Mouse (Mus musculus) heart, embryonic 12.5 days (tissue): ENCODE measurements around the gene Lhx5. TPM values are rescaled to one million over a fixed set of nuclear protein-coding genes. Genes with fewer than 3 reads are reported as not detected.

Source experiments
- ATAC-seq: fragments of 200-750 bp; cut with Nextera tagmentation; 2 replicates; pipeline ENCODE4 v1.8.0; 2017; ENCODE audit warnings: moderate TSS enrichment, moderate library complexity; ENCODE audit not compliant: insufficient number of reproducible peaks, low FRiP score
- H3K27ac ChIP-seq: fragments of 300-500 bp; sonication (generic); 2 replicates; pipeline ENCODE4 v1.5.1; 2016; ENCODE audit warnings: mild to moderate bottlenecking, moderate library complexity; ENCODE audit not compliant: poor library complexity, severe bottlenecking
- H3K27me3 ChIP-seq: fragments of 300-500 bp; sonication (generic); replicated peaks from 2 replicates; pipeline ENCODE4 v1.6.1; 2016; ENCODE audit warnings: mild to moderate bottlenecking, moderate library complexity
- H3K36me3 ChIP-seq: fragments of 300-500 bp; sonication (generic); 2 replicates; pipeline ENCODE4 v1.6.1; 2016; ENCODE audit warnings: mild to moderate bottlenecking, moderate library complexity
- H3K4me1 ChIP-seq: fragments of 300-500 bp; sonication (generic); replicated peaks from 2 replicates; pipeline ENCODE4 v1.6.1; 2016; ENCODE audit warnings: mild to moderate bottlenecking
- H3K4me2 ChIP-seq: fragments of 300-500 bp; sonication (generic); 2 replicates; pipeline ENCODE4 v1.6.1; 2016; ENCODE audit warnings: mild to moderate bottlenecking, moderate library complexity
- H3K4me3 ChIP-seq: fragments of 300-500 bp; sonication (generic); 2 replicates; pipeline ENCODE4 v1.5.1; 2016; ENCODE audit warnings: mild to moderate bottlenecking
- H3K9ac ChIP-seq: fragments of 300-500 bp; sonication (generic); 2 replicates; pipeline ENCODE4 v1.6.1; 2016; ENCODE audit warnings: mild to moderate bottlenecking, moderate library complexity
- H3K9me3 ChIP-seq: fragments of 300-500 bp; sonication (generic); replicated peaks from 2 replicates; pipeline ENCODE4 v1.6.1; 2016; ENCODE audit warnings: mild to moderate bottlenecking, moderate library complexity
- WGBS: fragments of 180-500 bp; shearing (Covaris S2); methylation state at CpG from one replicate; pipeline ENCODE4 v1.1.7; 2016; 5-methylcytosine and 5-hydroxymethylcytosine counted together
- polyA plus RNA-seq: library from polyadenylated mRNA; unstranded; fragments of >200 nt; fragmentation: Nextera tagmentation; extraction: Ambion mirVana; gene quantifications from 2 replicates; pipeline ENCODE4 v1.2.1, GENCODE M21; 2016

The Lhx5 gene
- polyA plus RNA-seq, 1 experiment from 2014 or later = 0.11 TPM

- Histone ChIP-seq H3K4me1 (peaks cover 12% of the 10 kb centered on the region), H3K27ac (no peak overlapping the region), H3K4me2 (no peak overlapping the region), H3K27me3 (no peaks in the 10 kb centered on the region), H3K9ac (no peak overlapping the region), H3K4me3 (no peak overlapping the region), H3K36me3 (peaks cover 64% of the 10 kb centered on the region), H3K9me3 (no peaks in the 10 kb centered on the region)
- 77% methylated on average over 8 of the region's 8 CpGs for WGBS
- no peak for ATAC-seq
These were observed 56.3 kb downstream of the Lhx5 start for GRCm38 (mm10) chr5:120487844-120488243.

- Histone ChIP-seq H3K36me3 (peaks cover 63% of the 10 kb centered on the region), H3K4me2 (no peak overlapping the region; the same call in 1 of the 2 replicates), H3K9me3 (no peaks in the 10 kb centered on the region), H3K4me1 (peaks cover 12% of the 10 kb centered on the region), H3K27me3 (no peaks in the 10 kb centered on the region), H3K27ac (peak overlapping the region; percentile 53), H3K9ac (peak overlapping the region; percentile 9; the same call in 1 of the 2 replicates), H3K4me3 (no peak overlapping the region)
- ATAC-seq = no peak
- WGBS = 58% methylated on average over 8 of the region's 8 CpGs
These were observed 59.2 kb downstream of the Lhx5 start for GRCm38 (mm10) chr5:120490679-120491192.

Other genes with a start within 250 kb of the Lhx5 start
- gene Sdsl, start 41.1 kb downstream of the Lhx5 start, polyA plus RNA-seq = 9.1 and 10.6 TPM in 2 replicates
- gene Sds, start 44.8 kb downstream of the Lhx5 start, polyA plus RNA-seq = not detected in 2 replicates
- 47.4 and 50.6 TPM in 2 replicates for gene Plbd2, start 71.9 kb downstream of the Lhx5 start, polyA plus RNA-seq
- 4.3 and 4.5 TPM in 2 replicates for gene Slc8b1, start 79.5 kb downstream of the Lhx5 start, polyA plus RNA-seq
- gene Tpcn1, start 157.0 kb downstream of the Lhx5 start, polyA plus RNA-seq = 17.1 and 17.3 TPM in 2 replicates
- gene Iqcd, start 157.3 kb downstream of the Lhx5 start, polyA plus RNA-seq = 0.19 and 0.33 TPM in 2 replicates
- 9.1 and 10.8 TPM in 2 replicates for gene Rita1, start 180.9 kb downstream of the Lhx5 start, polyA plus RNA-seq
- 38.7 and 38.8 TPM in 2 replicates for gene Ddx54, start 181.0 kb downstream of the Lhx5 start, polyA plus RNA-seq
- not detected in 2 replicates for gene Cfap73, start 202.5 kb downstream of the Lhx5 start, polyA plus RNA-seq
- gene Rasal1, start 217.1 kb downstream of the Lhx5 start, polyA plus RNA-seq = 0.21 TPM in 1 of 2 replicates, not detected in the other